Mouse (Mus musculus): ENCODE data around the gene Vps52. TPM values are rescaled to one million over a fixed set of nuclear protein-coding genes. Genes with fewer than 3 reads are reported as not detected.
"Not testable (repeated sequence)": the region's sequence is repeated elsewhere in the genome, so short reads cannot be mapped to it uniquely, and the experiment has no call there.

The Vps52 gene
- polyA plus RNA-seq, 1 experiment from 2014 or later: 56.9 TPM

DNA sequence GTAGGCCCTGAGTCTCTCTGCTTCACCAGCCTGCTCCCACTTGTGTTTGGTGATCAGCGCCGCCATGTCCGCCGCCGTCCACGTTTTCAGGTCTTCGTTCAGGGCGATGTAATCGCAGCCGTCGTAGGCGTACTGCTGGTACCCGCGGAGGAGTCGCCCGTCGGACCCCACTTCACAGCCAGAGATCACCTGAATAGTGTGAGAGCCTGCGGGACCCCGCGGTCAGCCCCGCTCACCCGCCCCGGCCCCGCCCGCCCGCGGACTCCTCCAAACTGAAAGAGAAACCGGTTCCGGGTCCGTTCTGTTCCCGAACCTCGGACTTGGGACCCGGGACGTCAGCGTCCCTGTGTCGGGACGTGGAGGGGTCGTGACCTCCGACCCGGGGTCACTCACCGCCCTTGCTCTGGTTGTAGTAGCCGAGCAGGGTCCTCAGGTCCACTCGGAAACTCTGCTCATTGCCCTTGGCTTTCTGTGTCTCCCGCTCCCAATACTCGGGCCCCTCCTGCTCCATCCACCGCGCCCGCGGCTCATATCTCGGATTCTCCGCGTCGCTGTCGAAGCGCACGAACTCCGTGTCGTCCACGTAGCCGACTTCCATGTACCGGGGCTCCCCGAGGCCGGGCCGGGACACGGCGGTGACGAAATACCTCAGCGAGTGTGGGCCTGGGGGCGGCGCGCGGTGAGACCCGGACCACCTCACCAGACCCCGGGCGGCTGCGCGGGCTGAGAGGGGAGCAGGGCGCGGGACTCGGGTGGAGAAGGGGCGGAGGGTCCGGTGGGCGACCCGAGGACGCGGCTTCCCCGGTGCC lies 43.9 kb downstream of the Vps52 start:
- ChIA-PET POLR2A (no interaction called here), CTCF (no interaction called here)
- in situ Hi-C loops (cut with MboI; ENCODE audit: low pct_unique_long_range_greater_than_20kb): loop anchor here (5.0 kb wide), 1 partner anchor 32 kb away; no protein-coding TSS in a partner anchor
- TF ChIP-seq CTCF (IDR thresholded peaks at IDR 0.05): no peak
- H3K27me3 ChIP-seq: no peaks in the 10 kb centered on the region
- ATAC-seq (peak; percentile 49), DNase-seq (ENCODE audit: low read depth, low spot score) (no peak)

DNA sequence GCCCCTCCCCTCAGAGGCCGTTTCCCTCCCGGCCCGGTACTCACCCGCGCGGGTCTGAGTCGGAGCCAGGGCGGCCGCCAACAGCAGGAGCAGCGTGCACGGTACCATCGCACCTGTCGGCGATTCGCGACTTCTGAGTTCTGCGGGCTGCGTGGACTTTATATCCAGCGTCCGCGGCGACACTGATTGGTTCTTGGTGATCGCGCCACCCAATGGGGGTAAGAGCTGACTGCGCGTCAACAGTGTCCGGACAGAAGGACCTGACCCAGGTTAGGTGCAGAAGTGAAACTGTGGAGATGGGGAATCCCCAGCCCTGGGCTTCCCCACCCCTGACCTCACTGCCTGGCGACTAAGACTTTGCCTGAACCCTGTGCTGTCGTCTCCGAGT lies 44.5 kb downstream of the Vps52 start, which contains the start of gene H2-K1:
TSS of gene H2-K1 (minus strand) at position 198 of the 388 bp plus-strand sequence.
- TF ChIP-seq CTCF (IDR thresholded peaks at IDR 0.05): no peak
- ChIA-PET POLR2A (no interaction called here), CTCF (no interaction called here)
- peaks cover 2% of the 10 kb centered on the region for H3K27me3 ChIP-seq
- ATAC-seq: peak; percentile 97
- DNase-seq (ENCODE audit: low read depth, low spot score): no peak
- in situ Hi-C loops (cut with MboI; ENCODE audit: low pct_unique_long_range_greater_than_20kb): loop anchor here (5.0 kb wide), 1 partner anchor 33 kb away; no protein-coding TSS in a partner anchor

DNA sequence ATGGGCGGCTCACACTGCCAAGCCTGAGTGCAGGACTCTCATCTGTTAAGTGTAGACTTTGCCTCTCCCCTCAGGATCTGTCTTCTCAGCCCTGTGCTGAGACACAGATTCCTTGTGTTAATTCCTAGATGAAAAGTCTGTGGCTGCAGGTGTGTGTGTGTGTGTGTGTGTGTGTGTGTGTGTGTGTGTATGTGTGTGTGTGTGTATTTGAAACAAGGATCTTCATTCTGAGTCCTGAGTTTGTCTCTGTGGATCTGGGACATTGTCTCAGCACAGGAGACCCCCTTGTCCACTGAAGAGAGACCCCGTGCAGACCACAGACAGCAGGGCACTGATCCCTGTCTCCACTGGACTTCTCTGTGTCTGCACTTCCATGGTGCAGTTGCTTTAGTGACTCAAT lies 45.2 kb downstream of the Vps52 start:
- in situ Hi-C loops (cut with MboI; ENCODE audit: low pct_unique_long_range_greater_than_20kb): loop anchor here (5.0 kb wide), 1 partner anchor 33 kb away; no protein-coding TSS in a partner anchor
- CTCF ChIA-PET; DNase-seq (ENCODE audit: low read depth, low spot score); H3K27me3 ChIP-seq; ATAC-seq; POLR2A ChIA-PET: not testable (repeated sequence)

DNA sequence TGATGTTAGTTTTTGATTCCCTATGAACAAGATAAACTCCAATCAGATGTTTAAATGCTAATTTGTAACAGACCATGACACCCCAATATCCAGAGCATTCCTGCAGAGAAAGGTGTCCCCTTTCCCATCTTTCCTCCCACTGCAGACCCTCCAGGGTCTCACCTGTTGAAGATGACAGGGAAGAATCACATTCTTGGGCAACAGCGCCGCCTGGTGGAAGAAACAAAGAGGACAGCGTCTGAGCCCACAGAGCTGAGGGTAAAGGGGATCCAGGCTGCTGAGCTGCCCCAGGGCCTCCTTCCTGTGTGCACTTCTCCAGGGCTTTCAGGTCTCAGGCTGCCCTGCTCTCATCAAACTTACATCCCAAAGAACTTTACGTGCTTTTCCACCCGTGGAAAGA lies 47.8 kb downstream of the Vps52 start:
- peak; percentile 67 for TF ChIP-seq CTCF (IDR thresholded peaks at IDR 0.05)
- ChIA-PET CTCF (interaction anchor here (0.9 to 2.0 kb wide), 5 partner anchors 8 to 40 kb away, joined by 3 to 7 read pairs (median 4); no protein-coding TSS in a partner anchor), POLR2A (interaction anchor here (0.6 kb wide), 1 partner anchor 30 kb away, joined by 3 read pairs; no protein-coding TSS in a partner anchor)
- H3K27me3 ChIP-seq: peaks cover 33% of the 10 kb centered on the region
- in situ Hi-C loops (cut with MboI; ENCODE audit: low pct_unique_long_range_greater_than_20kb): loop anchor here (5.0 kb wide), 1 partner anchor 36 kb away; no protein-coding TSS in a partner anchor
- ATAC-seq (no peak), DNase-seq (ENCODE audit: low read depth, low spot score) (no peak)

DNA sequence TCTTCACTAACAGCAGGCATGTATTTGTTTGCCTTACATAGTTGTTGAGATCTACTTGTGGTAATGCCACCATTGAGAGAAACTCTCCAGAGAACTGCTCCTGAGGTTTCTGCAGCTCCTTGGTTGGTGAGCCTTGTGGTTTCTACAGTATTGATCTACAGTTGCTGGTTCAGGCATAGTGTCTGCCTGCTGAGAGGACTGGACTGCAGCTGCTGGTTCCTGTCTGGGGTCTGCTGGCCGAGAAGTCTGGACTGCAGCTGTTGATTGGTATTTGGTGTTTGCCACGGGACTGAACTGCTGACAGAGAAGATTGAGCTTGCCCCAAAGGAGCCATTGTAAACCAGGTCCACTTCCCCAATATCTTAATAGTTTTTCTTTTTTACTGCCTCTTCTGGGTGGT lies 51.0 kb downstream of the Vps52 start:
- no peak for TF ChIP-seq CTCF (IDR thresholded peaks at IDR 0.05)
- DNase-seq (ENCODE audit: low read depth, low spot score) (no peak), ATAC-seq (no peak)
- ChIA-PET POLR2A (no interaction called here), CTCF (interaction anchor here (1.7 kb wide), 1 partner anchor 14 kb away, joined by 5 read pairs; no protein-coding TSS in a partner anchor)
- in situ Hi-C loops (cut with MboI; ENCODE audit: low pct_unique_long_range_greater_than_20kb): no loop called here
- H3K27me3 ChIP-seq: peaks cover 33% of the 10 kb centered on the region

DNA sequence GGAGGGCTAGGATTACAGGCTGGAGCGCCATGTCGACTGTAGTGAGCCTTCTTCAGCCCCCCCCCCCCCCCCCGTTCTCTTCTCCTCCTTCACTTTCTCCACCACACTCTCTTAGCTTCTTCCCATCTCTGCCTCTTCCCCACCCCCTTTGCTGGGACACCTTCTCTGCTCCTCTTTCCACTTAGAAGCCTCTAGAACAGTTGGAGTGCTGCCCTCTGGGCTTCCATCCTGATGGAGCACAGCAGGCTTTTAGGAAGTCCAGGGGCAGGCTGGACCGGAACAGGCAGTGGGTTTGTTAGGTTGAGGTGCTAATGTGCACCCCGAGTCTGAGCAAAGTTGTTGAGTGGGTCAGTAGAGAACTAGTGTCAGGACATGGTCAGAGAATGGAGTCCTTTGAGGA lies 54.5 kb downstream of the Vps52 start:
- no peak for ATAC-seq
- ChIA-PET POLR2A (no interaction called here), CTCF (interaction anchor here (0.7 kb wide), 1 partner anchor 18 kb away, joined by 3 read pairs; no protein-coding TSS in a partner anchor)
- no peak for TF ChIP-seq CTCF (IDR thresholded peaks at IDR 0.05)
- H3K27me3 ChIP-seq: peaks cover 31% of the 10 kb centered on the region
- no peak for DNase-seq (ENCODE audit: low read depth, low spot score)
- in situ Hi-C loops (cut with MboI; ENCODE audit: low pct_unique_long_range_greater_than_20kb): no loop called here

DNA sequence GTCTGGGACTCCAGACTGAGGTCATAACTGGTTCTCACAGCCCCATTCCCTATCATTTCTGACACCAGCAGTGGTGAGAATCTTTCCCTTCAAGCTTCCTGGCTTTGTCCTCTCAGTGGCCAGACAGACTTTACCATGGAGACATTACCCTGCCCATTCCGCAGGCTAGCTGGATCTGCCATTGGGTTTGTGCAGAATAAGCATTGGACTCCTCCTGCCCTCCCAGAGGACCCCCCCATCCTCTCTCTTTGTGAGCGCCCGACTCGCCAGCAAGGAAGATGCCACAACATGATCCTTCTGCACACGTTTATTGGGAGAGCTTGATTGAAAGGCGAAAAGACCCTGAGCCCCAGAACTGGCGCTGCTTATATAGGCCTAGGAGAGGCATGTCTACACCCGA lies 57.8 kb downstream of the Vps52 start:
- DNase-seq (ENCODE audit: low read depth, low spot score) (no peak), ATAC-seq (no peak)
- no peak for TF ChIP-seq CTCF (IDR thresholded peaks at IDR 0.05)
- ChIA-PET POLR2A (interaction anchor here (0.6 to 0.9 kb wide), 2 partner anchors 10 to 971 kb away, joined by 3 to 4 read pairs; no protein-coding TSS in a partner anchor), CTCF (no interaction called here)
- no peaks in the 10 kb centered on the region for H3K27me3 ChIP-seq
- in situ Hi-C loops (cut with MboI; ENCODE audit: low pct_unique_long_range_greater_than_20kb): no loop called here

Other genes starting within 250 kb of the Vps52 start
- gene March2, start 237.1 kb upstream of the Vps52 start, polyA plus RNA-seq (2021): 77.2 TPM
- gene Rab11b, start 195.3 kb upstream of the Vps52 start, polyA plus RNA-seq (2021): 222 TPM
- gene Angptl4, start 174.0 kb upstream of the Vps52 start, polyA plus RNA-seq (2021): 1.8 TPM
- 4.1 TPM for gene Kank3, start 145.3 kb upstream of the Vps52 start, polyA plus RNA-seq (2021)
- 1,207 TPM for gene Rps28, start 131.2 kb upstream of the Vps52 start, polyA plus RNA-seq (2021)
- gene Ndufa7, start 131.2 kb upstream of the Vps52 start, polyA plus RNA-seq (2021): 361 TPM
- 43.1 TPM for gene Cd320, start 112.7 kb upstream of the Vps52 start, polyA plus RNA-seq (2021)
- not detected for gene Gm7029, start 82.0 kb upstream of the Vps52 start, polyA plus RNA-seq (2021)
- 54.0 TPM for gene Kifc1, start 65.2 kb upstream of the Vps52 start, polyA plus RNA-seq (2021)
- gene Platr17, start 50.7 kb upstream of the Vps52 start, polyA plus RNA-seq (2021): not detected
- 37.4 TPM for gene Daxx, start 46.4 kb upstream of the Vps52 start, polyA plus RNA-seq (2021)
- 155 TPM for gene Tapbp, start 39.9 kb upstream of the Vps52 start, polyA plus RNA-seq (2021)
- gene Zbtb22, start 39.9 kb upstream of the Vps52 start, polyA plus RNA-seq (2021): 30.7 TPM
- 59.6 TPM for gene Rgl2, start 26.3 kb upstream of the Vps52 start, polyA plus RNA-seq (2021)
- gene Pfdn6, start 15.5 kb upstream of the Vps52 start, polyA plus RNA-seq (2021): 115 TPM
- 35.8 TPM for gene Wdr46, start 15.2 kb upstream of the Vps52 start, polyA plus RNA-seq (2021)
- 2.8 TPM for gene B3galt4, start 4.3 kb upstream of the Vps52 start, polyA plus RNA-seq (2021)
- gene Rps18, start 189 bp downstream of the Vps52 start, polyA plus RNA-seq (2021): 1,854 TPM
- 79.5 TPM for gene H2-K1, start 44.5 kb downstream of the Vps52 start, polyA plus RNA-seq (2021)
- gene Ring1, start 68.9 kb downstream of the Vps52 start, polyA plus RNA-seq (2021): 31.1 TPM
- gene H2-Ke6, start 72.2 kb downstream of the Vps52 start, polyA plus RNA-seq (2021): 49.3 TPM
- 189 TPM for gene Slc39a7, start 75.9 kb downstream of the Vps52 start, polyA plus RNA-seq (2021)
- 57.1 TPM for gene Rxrb, start 76.0 kb downstream of the Vps52 start, polyA plus RNA-seq (2021)
- gene Col11a2, start 83.6 kb downstream of the Vps52 start, polyA plus RNA-seq (2021): 0.60 TPM
- gene H2-Oa, start 136.5 kb downstream of the Vps52 start, polyA plus RNA-seq (2021): not detected
- gene H2-DMa, start 163.7 kb downstream of the Vps52 start, polyA plus RNA-seq (2021): 17.1 TPM
- gene Brd2, start 166.8 kb downstream of the Vps52 start, polyA plus RNA-seq (2021): 239 TPM
- gene H2-DMb2, start 187.5 kb downstream of the Vps52 start, polyA plus RNA-seq (2021): 8.2 TPM
- 36.6 TPM for gene H2-DMb1, start 197.3 kb downstream of the Vps52 start, polyA plus RNA-seq (2021)
- 7.0 TPM for gene Tap1, start 231.7 kb downstream of the Vps52 start, polyA plus RNA-seq (2021)
- 1.3 TPM for gene Psmb9, start 232.0 kb downstream of the Vps52 start, polyA plus RNA-seq (2021)
- 18.7 TPM for gene Psmb8, start 241.9 kb downstream of the Vps52 start, polyA plus RNA-seq (2021)
- 38.2 TPM for gene Tap2, start 247.7 kb downstream of the Vps52 start, polyA plus RNA-seq (2021)